Mouse (Mus musculus) liver, embryonic 16.5 days (tissue): ENCODE measurements at regions not wholly inside any gene's neighbourhood (a gene's known extent, or its start where the extent isn't known, plus 50 kb on each side); places are given as distances from the start of the nearest gene placed in this dataset.

ENCODE experiments used
- ATAC-seq: fragments of 200-750 bp; cut with Nextera tagmentation; 2 replicates; pipeline ENCODE4 v1.8.0; 2017; ENCODE audit warnings: low read depth, mild to moderate bottlenecking, moderate number of reproducible peaks, moderate library complexity
- H3K27ac ChIP-seq: fragments of 300-500 bp; sonication (generic); 2 replicates; pipeline ENCODE4 v1.5.1; 2014; ENCODE audit warnings: mild to moderate bottlenecking, low read length
- H3K27me3 ChIP-seq: fragments of 300-500 bp; sonication (generic); 2 replicates; pipeline ENCODE4 v1.6.1; 2014; ENCODE audit warnings: low read depth, low read length, mixed read lengths; ENCODE audit not compliant: control insufficient read depth, insufficient read depth
- H3K36me3 ChIP-seq: fragments of 300-500 bp; sonication (generic); 2 replicates; pipeline ENCODE4 v1.6.1; 2014; ENCODE audit warnings: mild to moderate bottlenecking; ENCODE audit not compliant: control insufficient read depth, insufficient read depth
- H3K4me1 ChIP-seq: fragments of 300-500 bp; sonication (generic); 2 replicates; pipeline ENCODE4 v1.6.1; 2014; ENCODE audit warnings: low read depth, low read length, mixed read lengths; ENCODE audit not compliant: control insufficient read depth
- H3K4me2 ChIP-seq: fragments of 300-500 bp; sonication (generic); 2 replicates; pipeline ENCODE4 v1.6.1; 2014; ENCODE audit warnings: low read depth, low read length, mixed read lengths
- H3K4me3 ChIP-seq: fragments of 300-500 bp; sonication (generic); 2 replicates; pipeline ENCODE4 v1.5.1; 2014; ENCODE audit warnings: low read depth, mild to moderate bottlenecking, low read length
- H3K9ac ChIP-seq: fragments of 300-500 bp; sonication (generic); 2 replicates; pipeline ENCODE4 v1.6.1; 2014; ENCODE audit warnings: low read depth, low read length
- H3K9me3 ChIP-seq: fragments of 300-500 bp; sonication (generic); replicated peaks from 2 replicates; pipeline ENCODE4 v1.6.1; 2016; ENCODE audit warnings: low read length; ENCODE audit not compliant: control insufficient read depth
- WGBS: fragments of 180-500 bp; shearing (Covaris S2); extraction: QIAGEN DNeasy Blood & Tissue Kit; methylation state at CpG from one replicate; pipeline ENCODE4 v1.1.7; 2014; ENCODE audit not compliant: insufficient replicate concordance; 5-methylcytosine and 5-hydroxymethylcytosine counted together

GRCm38 (mm10) chr11:45782435-45782834 is 69.4 kb upstream of the Clint1 start:
- H3K9me3 ChIP-seq, result no peaks in the 10 kb centered on the region
- peak; percentile 74 for ATAC-seq
- H3K4me2 ChIP-seq, result no peak overlapping the region
- H3K9ac ChIP-seq, result no peak overlapping the region
- H3K36me3 ChIP-seq, result no peaks in the 10 kb centered on the region
- no peak overlapping the region for H3K4me3 ChIP-seq
- H3K4me1 ChIP-seq, result peaks cover 10% of the 10 kb centered on the region
- H3K27ac ChIP-seq, result no peak overlapping the region
- H3K27me3 ChIP-seq, result no peaks in the 10 kb centered on the region
- 50% methylated on average over 4 of the region's 4 CpGs for WGBS

GRCm38 (mm10) chr11:45785806-45786205 is 66.0 kb upstream of the Clint1 start:
- Histone ChIP-seq H3K9me3 (no peaks in the 10 kb centered on the region), H3K4me3 (no peak overlapping the region), H3K27ac (no peak overlapping the region), H3K4me1 (peaks cover 10% of the 10 kb centered on the region), H3K36me3 (no peaks in the 10 kb centered on the region), H3K27me3 (no peaks in the 10 kb centered on the region), H3K9ac (no peak overlapping the region), H3K4me2 (no peak overlapping the region)
- no peak for ATAC-seq
- 80% methylated on average over 9 of the region's 9 CpGs for WGBS

- Histone ChIP-seq H3K36me3 (no peaks in the 10 kb centered on the region), H3K4me2 (no peak overlapping the region), H3K9ac (no peak overlapping the region), H3K4me3 (no peak overlapping the region), H3K9me3 (no peaks in the 10 kb centered on the region), H3K4me1 (peaks cover 9% of the 10 kb centered on the region), H3K27ac (no peak overlapping the region), H3K27me3 (no peaks in the 10 kb centered on the region)
- 75% methylated on average over 5 of the region's 5 CpGs for WGBS
- ATAC-seq, result no peak
Observed at GRCm38 (mm10) chr11:45787408-45787807, 64.4 kb upstream of the Clint1 start.

- H3K4me1 ChIP-seq, result no peaks in the 10 kb centered on the region
- H3K4me3 ChIP-seq, result no peak overlapping the region
- no peak overlapping the region for H3K4me2 ChIP-seq
- 81% methylated on average over 3 of the region's 3 CpGs for WGBS
- no peaks in the 10 kb centered on the region for H3K9me3 ChIP-seq
- no peaks in the 10 kb centered on the region for H3K36me3 ChIP-seq
- ATAC-seq, result no peak
- H3K27ac ChIP-seq, result no peak overlapping the region
- no peak overlapping the region for H3K9ac ChIP-seq
- H3K27me3 ChIP-seq, result no peaks in the 10 kb centered on the region
Observed at GRCm38 (mm10) chr11:45789886-45790285, 62.0 kb upstream of the Clint1 start.

- Histone ChIP-seq H3K4me2 (no peak overlapping the region), H3K27me3 (no peaks in the 10 kb centered on the region), H3K27ac (no peak overlapping the region), H3K4me3 (no peak overlapping the region), H3K4me1 (peaks cover under 1% of the 10 kb centered on the region; the same call in 1 of the 2 replicates), H3K9ac (no peak overlapping the region), H3K9me3 (no peaks in the 10 kb centered on the region), H3K36me3 (no peaks in the 10 kb centered on the region)
- WGBS, result 70% methylated on average over 8 of the region's 8 CpGs
- ATAC-seq, result no peak
Observed at GRCm38 (mm10) chr11:45790504-45790903, 61.3 kb upstream of the Clint1 start.

- no peak overlapping the region for H3K4me2 ChIP-seq
- H3K9me3 ChIP-seq, result no peaks in the 10 kb centered on the region
- no peaks in the 10 kb centered on the region for H3K27me3 ChIP-seq
- 46% methylated on average over 2 of the region's 2 CpGs for WGBS
- no peak overlapping the region for H3K4me3 ChIP-seq
- no peak for ATAC-seq
- H3K36me3 ChIP-seq, result no peaks in the 10 kb centered on the region
- no peak overlapping the region for H3K27ac ChIP-seq
- no peak overlapping the region for H3K9ac ChIP-seq
- H3K4me1 ChIP-seq, result peaks cover 5% of the 10 kb centered on the region
Observed at GRCm38 (mm10) chr11:45791696-45792095, 60.2 kb upstream of the Clint1 start.

GRCm38 (mm10) chr11:45794361-45794981 is 57.4 kb upstream of the Clint1 start:
- Histone ChIP-seq H3K4me3 (no peak overlapping the region), H3K4me1 (peaks cover 14% of the 10 kb centered on the region), H3K4me2 (no peak overlapping the region), H3K36me3 (no peaks in the 10 kb centered on the region), H3K27me3 (no peaks in the 10 kb centered on the region), H3K9ac (no peak overlapping the region), H3K27ac (no peak overlapping the region), H3K9me3 (no peaks in the 10 kb centered on the region)
- 61% methylated on average over 5 of the region's 5 CpGs for WGBS
- ATAC-seq, result no peak

- Histone ChIP-seq H3K36me3 (no peaks in the 10 kb centered on the region), H3K9me3 (no peaks in the 10 kb centered on the region), H3K27ac (no peak overlapping the region), H3K27me3 (no peaks in the 10 kb centered on the region), H3K4me3 (no peak overlapping the region), H3K4me2 (no peak overlapping the region), H3K4me1 (peaks cover 22% of the 10 kb centered on the region), H3K9ac (no peak overlapping the region)
- 47% methylated on average over 6 of the region's 6 CpGs for WGBS
- ATAC-seq, result no peak
Observed at GRCm38 (mm10) chr11:45795322-45795721, 56.5 kb upstream of the Clint1 start.

- no peaks in the 10 kb centered on the region for H3K9me3 ChIP-seq
- no peak overlapping the region for H3K9ac ChIP-seq
- no peaks in the 10 kb centered on the region for H3K36me3 ChIP-seq
- H3K27me3 ChIP-seq, result no peaks in the 10 kb centered on the region
- ATAC-seq, result peak; percentile 55; the same call in 1 of the 2 replicates
- H3K4me2 ChIP-seq, result no peak overlapping the region
- 8% methylated on average over 3 of the region's 3 CpGs for WGBS
- H3K4me3 ChIP-seq, result no peak overlapping the region
- peaks cover 22% of the 10 kb centered on the region for H3K4me1 ChIP-seq
- H3K27ac ChIP-seq, result 0 out of 2 replicates have a peak overlapping the region, but pooled peaks have one; percentile 5
Observed at GRCm38 (mm10) chr11:45795731-45796130, 56.1 kb upstream of the Clint1 start.
